Mouse (Mus musculus) embryonic facial prominence, embryonic 10.5 days (tissue): ENCODE data around the gene Hist1h2bq. TPM values are rescaled to one million over a fixed set of nuclear protein-coding genes. Genes with fewer than 3 reads are reported as not detected.

Experiments used
- microRNA-seq: library from miRNA; unstranded; fragments of <30 nt; microRNA quantifications from one replicate; pipeline ENCODE4, GENCODE M21; 2017
- polyA plus RNA-seq: library from polyadenylated mRNA; unstranded; fragments of >200 nt; fragmentation: Nextera tagmentation; extraction: Ambion mirVana; gene quantifications from 2 replicates; pipeline ENCODE4 v1.2.1, GENCODE M21; 2016

Gene Hist1h2bq
- polyA plus RNA-seq, 1 experiment from 2014 or later, result 23.9 TPM

Small RNA genes lying within 50 kb of the gene (microRNA-seq; reads per million reads assigned to microRNA genes)
- gene Gm19658 (not detected), gene Gm44346 (not detected), gene Gm44466 (not detected)

Other genes with a start within 250 kb of the Hist1h2bq start
- not detected in 2 replicates for gene Olfr1364, start 228.4 kb downstream of the Hist1h2bq start, polyA plus RNA-seq
- not detected in 2 replicates for gene Olfr1362, start 196.2 kb downstream of the Hist1h2bq start, polyA plus RNA-seq
- not detected in 2 replicates for gene Olfr11, start 167.7 kb downstream of the Hist1h2bq start, polyA plus RNA-seq
- not detected in 2 replicates for gene Olfr1361, start 146.8 kb downstream of the Hist1h2bq start, polyA plus RNA-seq
- not detected in 2 replicates for gene Olfr1360, start 132.8 kb downstream of the Hist1h2bq start, polyA plus RNA-seq
- gene Olfr1359, start 112.1 kb downstream of the Hist1h2bq start, polyA plus RNA-seq, result not detected in 2 replicates
- 1.6 and 3.1 TPM in 2 replicates for gene Hist1h2bl, start 94.1 kb downstream of the Hist1h2bq start, polyA plus RNA-seq
- gene Hist1h2ai, start 93.8 kb downstream of the Hist1h2bq start, polyA plus RNA-seq, result 30.5 and 32.2 TPM in 2 replicates
- 10.7 and 12.8 TPM in 2 replicates for gene Hist1h3h, start 92.5 kb downstream of the Hist1h2bq start, polyA plus RNA-seq
- 5.7 and 6.0 TPM in 2 replicates for gene Hist1h2bm, start 88.2 kb downstream of the Hist1h2bq start, polyA plus RNA-seq
- 0.93 and 1.3 TPM in 2 replicates for gene Hist1h4j, start 75.1 kb downstream of the Hist1h2bq start, polyA plus RNA-seq
- gene Hist1h4k, start 59.7 kb downstream of the Hist1h2bq start, polyA plus RNA-seq, result 3.9 and 7.1 TPM in 2 replicates
- gene Hist1h2ak, start 56.4 kb downstream of the Hist1h2bq start, polyA plus RNA-seq, result 18.6 and 21.7 TPM in 2 replicates
- gene Hist1h2bn, start 56.1 kb downstream of the Hist1h2bq start, polyA plus RNA-seq, result 3.6 and 4.0 TPM in 2 replicates
- 34.8 and 36.2 TPM in 2 replicates for gene Hist1h1b, start 29.6 kb downstream of the Hist1h2bq start, polyA plus RNA-seq
- gene Hist1h3i, start 26.8 kb downstream of the Hist1h2bq start, polyA plus RNA-seq, result 102 and 103 TPM in 2 replicates
- gene Hist1h2an, start 23.0 kb downstream of the Hist1h2bq start, polyA plus RNA-seq, result 10.9 and 18.0 TPM in 2 replicates
- gene Hist1h2bp, start 22.7 kb downstream of the Hist1h2bq start, polyA plus RNA-seq, result 3.1 and 3.2 TPM in 2 replicates
- not detected in 2 replicates for gene Hist1h2ao, start 268 bp upstream of the Hist1h2bq start, polyA plus RNA-seq
- gene Hist1h4m, start 1.5 kb upstream of the Hist1h2bq start, polyA plus RNA-seq, result not detected in 2 replicates
- 9.3 and 10.5 TPM in 2 replicates for gene Hist1h4n, start 22.0 kb upstream of the Hist1h2bq start, polyA plus RNA-seq
- gene Hist1h2ap, start 23.3 kb upstream of the Hist1h2bq start, polyA plus RNA-seq, result 6,093 and 6,114 TPM in 2 replicates
- 21.7 and 24.2 TPM in 2 replicates for gene Hist1h2br, start 23.5 kb upstream of the Hist1h2bq start, polyA plus RNA-seq
- gene Zfp184, start 134.9 kb upstream of the Hist1h2bq start, polyA plus RNA-seq, result 23.1 and 24.9 TPM in 2 replicates
- gene Pom121l2, start 171.0 kb upstream of the Hist1h2bq start, polyA plus RNA-seq, result 0.06 TPM in 1 of 2 replicates, not detected in the other
- 0.13 and 0.54 TPM in 2 replicates for gene Prss16, start 199.5 kb upstream of the Hist1h2bq start, polyA plus RNA-seq
- 8.0 and 8.8 TPM in 2 replicates for gene Hist1h2ah, start 225.4 kb upstream of the Hist1h2bq start, polyA plus RNA-seq
- 8.5 and 10.0 TPM in 2 replicates for gene Hist1h2bk, start 225.7 kb upstream of the Hist1h2bq start, polyA plus RNA-seq
- 37.1 and 38.7 TPM in 2 replicates for gene Hist1h4i, start 231.2 kb upstream of the Hist1h2bq start, polyA plus RNA-seq
- 75.8 and 77.8 TPM in 2 replicates for gene Hist1h2ag, start 232.7 kb upstream of the Hist1h2bq start, polyA plus RNA-seq
- gene Hist1h2bj, start 233.0 kb upstream of the Hist1h2bq start, polyA plus RNA-seq, result 12.4 and 15.1 TPM in 2 replicates